Mouse (Mus musculus) activated CD4-positive, CD25-positive, alpha-beta regulatory T cell (primary cell): ENCODE data around the gene Gatm. TPM values are rescaled to one million over a fixed set of nuclear protein-coding genes. Genes with fewer than 3 reads are reported as not detected.

Experiments
- polyA plus RNA-seq, 2 experiments: library from polyadenylated mRNA; unstranded; fragments of 100-300 nt; shearing (Covaris generic); gene quantifications; one replicate each; pipeline ENCODE4 v1.2.1; 2017

The Gatm gene
- 1 to 10 TPM in 1 of 2 experiments, under 1 TPM in 1; 0.63 to 1.7 TPM for polyA plus RNA-seq

GRCm38 (mm10) chr2:122610746-122611653, at the start of gene Gatm:
Gene Gatm (minus strand): TSS chr2:122611303.

GRCm38 (mm10) chr2:122636686-122637085, 25.6 kb upstream of the Gatm start, which contains the start of gene AA467197:
Gene AA467197 (plus strand): TSS chr2:122636986.

Other genes starting within 250 kb of the Gatm start
- gene Shf, start 242.1 kb downstream of the Gatm start, polyA plus RNA-seq: 1 to 10 TPM; 4.6 to 6.4 TPM
- 100 to 1,000 TPM; 103 to 155 TPM for gene Slc28a2, start 184.8 kb downstream of the Gatm start, polyA plus RNA-seq
- 10 to 100 TPM in 1 of 2 experiments, 1 to 10 TPM in 1; 1.8 to 18.0 TPM for gene Gm14085, start 126.4 kb downstream of the Gatm start, polyA plus RNA-seq
- 1 to 10 TPM in 1 of 2 experiments, under 1 TPM in 1; 0.75 to 5.3 TPM for gene AA467197, start 25.7 kb upstream of the Gatm start, polyA plus RNA-seq
- 1 to 10 TPM in 1 of 2 experiments, under 1 TPM in 1; 0.62 to 4.3 TPM for gene Slc30a4, start 91.4 kb upstream of the Gatm start, polyA plus RNA-seq
- 10 to 100 TPM; 43.4 to 47.9 TPM for gene Bloc1s6, start 127.2 kb upstream of the Gatm start, polyA plus RNA-seq
- 1 to 10 TPM; 6.9 to 9.1 TPM for gene Sqor, start 153.9 kb upstream of the Gatm start, polyA plus RNA-seq